Mouse (Mus musculus) duodenum, adult 2 months (tissue): ENCODE measurements around the gene Ero1l. TPM values are rescaled to one million over a fixed set of nuclear protein-coding genes. Genes with fewer than 3 reads are reported as not detected.

Experiments used
- polyA plus RNA-seq: library from polyadenylated mRNA; depleted of rRNA; stranded (reverse); fragments of >200 nt; gene quantifications from 2 replicates; pipeline ENCODE4 v1.2.3, GENCODE M21; 2012; ENCODE audit warnings: low replicate concordance; rRNA removed

Ero1l gene
- polyA plus RNA-seq, result 2.5 and 2.8 TPM in 2 replicates

DNA sequence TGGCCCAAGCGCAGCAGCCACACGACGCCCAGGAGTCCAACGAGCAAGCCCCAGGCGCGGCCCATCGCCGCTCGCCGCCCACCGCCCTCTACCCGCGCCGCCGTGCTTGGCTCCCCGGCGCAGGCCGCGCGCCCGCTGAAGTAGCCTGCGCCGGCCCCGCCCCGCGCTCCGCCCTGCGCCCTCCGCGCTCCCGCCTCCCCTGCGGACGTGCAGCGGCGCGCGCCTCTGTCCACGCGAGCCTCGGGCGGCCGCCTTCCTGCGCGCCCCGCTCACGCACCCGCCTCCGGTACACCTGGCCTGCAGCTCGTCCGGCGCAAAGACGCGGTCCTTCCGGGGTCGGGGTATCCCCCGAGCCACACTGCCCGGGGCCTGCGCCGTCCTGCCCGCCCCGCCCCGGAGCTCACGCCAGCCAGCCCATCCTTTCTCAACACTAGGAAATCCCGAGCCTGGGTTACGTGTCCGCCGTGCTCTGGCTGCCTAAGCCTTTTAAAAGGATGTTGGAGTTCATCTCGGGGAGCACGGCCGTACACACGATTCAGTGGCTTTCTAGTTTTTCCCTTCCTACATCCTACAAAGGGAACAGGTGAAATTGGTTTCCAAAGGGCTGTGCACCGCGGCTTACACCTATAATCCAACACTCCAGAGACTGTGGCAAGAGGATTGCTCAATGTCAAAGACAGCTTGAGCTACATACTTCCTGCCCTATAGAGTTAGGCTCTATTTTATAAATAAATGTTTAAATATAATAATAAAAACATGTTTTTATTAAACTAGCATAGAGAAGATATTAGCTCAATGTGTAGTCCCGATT, at the start of gene Ero1l:
Ero1l (minus strand) TSS at position 346 of the 811 bp plus-strand sequence.

GRCm38 (mm10) chr14:45350931-45351859, 32.6 kb upstream of the Ero1l start, which contains the start of gene Styx:
Gene Styx, plus strand, starts transcription at chr14:45351093.

DNA sequence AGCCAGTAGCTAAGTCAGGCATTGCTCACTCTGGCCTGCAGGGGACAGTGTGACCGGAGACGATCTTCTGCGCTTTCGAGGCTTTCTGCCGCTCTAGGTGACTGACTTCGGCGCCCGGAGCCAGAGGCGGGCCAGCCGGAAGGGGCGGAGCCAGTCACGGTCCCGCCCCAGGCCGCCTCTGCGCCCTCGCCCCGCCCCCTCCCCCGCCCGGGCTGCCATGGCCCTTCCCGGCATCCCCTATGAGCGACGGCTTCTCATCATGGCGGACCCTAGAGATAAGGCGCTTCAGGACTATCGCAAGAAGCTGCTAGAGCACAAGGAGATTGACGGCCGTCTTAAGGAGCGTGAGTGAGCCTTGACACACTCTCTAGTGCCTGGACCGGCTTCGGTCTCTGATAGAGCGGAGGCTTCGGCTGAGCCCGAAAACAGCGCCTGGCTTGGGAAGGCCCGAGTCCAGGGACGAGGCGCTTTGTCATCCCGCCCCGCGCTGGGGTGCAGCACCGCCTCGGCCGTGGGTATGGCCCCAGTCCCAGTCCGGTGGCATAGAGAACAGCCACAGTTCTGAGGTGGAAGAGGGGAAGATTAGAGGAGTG, 11.1 kb upstream of the Ero1l start, which contains the start of gene Psmc6:
Psmc6 (plus strand) TSS at position 200 of the 593 bp plus-strand sequence.

Other genes starting within 250 kb of the Ero1l start
- gene Gpr137c, start 99.1 kb downstream of the Ero1l start, polyA plus RNA-seq, result 1.5 and 1.8 TPM in 2 replicates
- 1.3 and 3.7 TPM in 2 replicates for gene Txndc16, start 98.4 kb downstream of the Ero1l start, polyA plus RNA-seq
- gene Psmc6, start 11.0 kb upstream of the Ero1l start, polyA plus RNA-seq, result 3.7 and 4.8 TPM in 2 replicates
- 12.2 and 17.9 TPM in 2 replicates for gene Styx, start 32.3 kb upstream of the Ero1l start, polyA plus RNA-seq
- 0.52 and 1.6 TPM in 2 replicates for gene Gnpnat1, start 86.1 kb upstream of the Ero1l start, polyA plus RNA-seq
- gene Fermt2, start 211.3 kb upstream of the Ero1l start, polyA plus RNA-seq, result 2.3 and 3.5 TPM in 2 replicates